Comparison of ENCODE assay signal across 9 mouse cellular contexts in the genomic region with DNA sequence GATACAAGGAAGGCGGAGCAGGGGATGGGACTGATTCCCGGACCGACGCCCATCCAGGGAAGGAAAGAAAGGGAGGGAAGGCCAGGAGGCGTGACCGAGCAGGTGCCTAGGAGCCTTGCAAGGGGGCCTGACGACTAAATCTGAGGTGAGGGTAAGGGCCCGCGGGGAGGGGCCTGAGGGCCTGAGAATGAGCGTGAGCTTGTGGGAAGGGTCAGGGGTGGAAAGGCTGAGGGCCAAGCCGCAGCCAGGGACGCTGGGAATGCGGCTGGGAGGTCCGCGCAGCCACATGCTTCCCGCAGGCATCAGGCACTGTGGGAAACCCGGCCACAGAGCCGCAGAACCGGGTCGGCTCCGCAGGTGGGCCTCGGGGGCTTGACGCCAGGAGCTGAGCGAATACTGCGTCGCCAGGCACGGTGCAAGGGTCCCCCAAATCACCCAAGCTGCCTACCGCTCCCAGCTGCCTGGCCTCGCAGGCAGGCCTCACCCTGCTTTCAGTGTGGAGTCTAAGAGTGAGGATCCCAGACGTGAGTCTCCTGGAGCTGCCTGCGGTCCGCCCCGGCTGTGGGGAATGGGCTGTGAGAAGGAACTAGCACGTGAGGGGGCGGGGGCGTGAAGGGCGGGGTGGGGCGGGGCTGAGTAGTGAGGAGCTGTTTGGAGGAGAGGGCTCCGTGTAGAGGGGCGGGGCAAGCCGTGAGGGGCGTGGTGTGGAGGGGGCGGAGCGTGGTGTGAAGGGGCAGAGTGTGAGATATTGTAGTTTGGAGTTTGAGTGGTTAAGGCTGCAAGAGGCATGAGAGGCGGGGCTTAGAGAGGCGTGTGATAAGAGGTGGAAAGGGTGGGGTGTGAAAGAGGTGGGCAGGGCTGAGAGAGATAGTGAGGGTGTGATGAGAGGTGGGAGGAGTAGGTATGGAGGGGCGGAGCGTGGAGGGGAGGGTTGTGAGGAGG. TPM values are rescaled to one million over a fixed set of nuclear protein-coding genes. Genes with fewer than 3 reads are reported as not detected.
DNase-seq lines count a peak whose midpoint lies in the region; ATAC-seq and TF ChIP-seq lines count a peak whose summit lies in the region.
"Had no signal": no experiment of that assay in that cellular context is flagged by ENCODE, and none has a peak within 500 bp of the region (broad histone marks: within the 10 kb centered on the region; RNA-seq: fewer than 3 reads in every experiment).

No protein-coding gene starts in this region.

- TF ChIP-seq POLR2A in cerebellum, adult 2 months (IDR thresholded peaks at IDR 0.05; ENCODE audit: borderline replicate concordance, insufficient read depth, low read length) = no peak

- H3K4me2 ChIP-seq in lung, embryonic 14.5 days = peak overlapping the region; percentile 7; the same call in 1 of the 2 replicates
- H3K4me2 ChIP-seq in limb, embryonic 13.5 days (replicated peaks) = peak overlapping the region; percentile 28
- no peak overlapping the region for H3K4me2 ChIP-seq in stomach, embryonic 14.5 days (replicated peaks; ENCODE audit: low read depth, low read length)

- H3K4me3 ChIP-seq in lung, embryonic 14.5 days (ENCODE audit: low read depth, low read length) = no peak overlapping the region
- no peak overlapping the region for H3K4me3 ChIP-seq in limb, embryonic 13.5 days
- H3K4me3 ChIP-seq in stomach, embryonic 14.5 days (ENCODE audit: low read depth, low read length) = no peak overlapping the region
- no peak overlapping the region for H3K4me3 ChIP-seq in cerebellum, adult 2 months (replicated peaks; ENCODE audit: insufficient read depth, low read depth, low read length)

- no peak for TF ChIP-seq CTCF in lung, embryonic 14.5 days (IDR thresholded peaks at IDR 0.05; ENCODE audit: low read depth)
- no peak for TF ChIP-seq CTCF in cerebellum, adult 2 months (IDR thresholded peaks at IDR 0.05; ENCODE audit: borderline replicate concordance, insufficient read depth, low read depth, low read length)

- no peaks in the 10 kb centered on the region for H3K27me3 ChIP-seq in lung, embryonic 14.5 days (ENCODE audit: insufficient read depth, low read length)
- peaks cover 15% of the 10 kb centered on the region for H3K27me3 ChIP-seq in limb, embryonic 13.5 days
- no peaks in the 10 kb centered on the region for H3K27me3 ChIP-seq in stomach, embryonic 14.5 days (ENCODE audit: control insufficient read depth, insufficient read depth, low read length)
- H3K27me3 ChIP-seq in cerebellum, adult 2 months (ENCODE audit: control insufficient read depth, insufficient read depth, low read length) = no peaks in the 10 kb centered on the region

- H3K4me1 ChIP-seq in lung, embryonic 14.5 days (ENCODE audit: insufficient read depth) = no peaks in the 10 kb centered on the region
- no peaks in the 10 kb centered on the region for H3K4me1 ChIP-seq in limb, embryonic 13.5 days
- H3K4me1 ChIP-seq in stomach, embryonic 14.5 days (ENCODE audit: control insufficient read depth, insufficient read depth, low read length) = no peaks in the 10 kb centered on the region
- H3K4me1 ChIP-seq in cerebellum, adult 2 months (ENCODE audit: control insufficient read depth, insufficient read depth, low read length) = no peaks in the 10 kb centered on the region

- H3K27ac ChIP-seq in lung, embryonic 14.5 days (ENCODE audit: low read depth) = no peak overlapping the region
- H3K27ac ChIP-seq in limb, embryonic 13.5 days = no peak overlapping the region
- no peak overlapping the region for H3K27ac ChIP-seq in stomach, embryonic 14.5 days (ENCODE audit: low read length)
- H3K27ac ChIP-seq in cerebellum, adult 2 months (ENCODE audit: insufficient read depth, low read length) = no peak overlapping the region

- WGBS in lung, embryonic 14.5 days = 35% methylated on average over 48 of the region's 48 CpGs
- 41% methylated on average over 48 of the region's 48 CpGs for WGBS in limb, embryonic 13.5 days
- WGBS in stomach, embryonic 14.5 days = 34% methylated on average over 48 of the region's 48 CpGs
- WGBS in cerebellum, adult 2 months = 33% methylated on average over 48 of the region's 48 CpGs

- no peak overlapping the region for H3K9ac ChIP-seq in lung, embryonic 14.5 days
- no peak overlapping the region for H3K9ac ChIP-seq in limb, embryonic 13.5 days
- no peak overlapping the region for H3K9ac ChIP-seq in stomach, embryonic 14.5 days (replicated peaks; ENCODE audit: low read depth, low read length)

- ATAC-seq in lung, embryonic 14.5 days (ENCODE audit: insufficient read depth) = peak; percentile 41; the same call in 1 of the 2 replicates
- peak; percentile 62 for ATAC-seq in erythroblast, adult 5-6 weeks (replicated peaks; ENCODE audit: low FRiP score, poor library complexity, severe bottlenecking)
- ATAC-seq in limb, embryonic 13.5 days (ENCODE audit: low FRiP score, low read depth) = no peak; the same call in 1 of the 2 replicates
- ATAC-seq in stomach, embryonic 14.5 days (ENCODE audit: insufficient number of reproducible peaks, insufficient read depth, low FRiP score, low read depth) = peak; percentile 72
- no peak for ATAC-seq in inflammation-experienced regulatory T-cells, adult 6 months

- no peak for DNase-seq in lung, embryonic 14.5 days
- DNase-seq in lung, postnatal 25 days (ENCODE audit: low spot score) = no peak
- no peak for DNase-seq in cerebellum, adult 2 months
- no peak for DNase-seq in right cerebral cortex, postnatal 25 days

- no peaks in the 10 kb centered on the region for H3K36me3 ChIP-seq in lung, embryonic 14.5 days (ENCODE audit: insufficient read depth)
- H3K36me3 ChIP-seq in limb, embryonic 13.5 days = no peaks in the 10 kb centered on the region
- H3K36me3 ChIP-seq in stomach, embryonic 14.5 days (ENCODE audit: control insufficient read depth, insufficient read depth, low read length) = no peaks in the 10 kb centered on the region

- no peaks in the 10 kb centered on the region for H3K9me3 ChIP-seq in lung, embryonic 14.5 days (ENCODE audit: low read depth, low read length)
- H3K9me3 ChIP-seq in limb, embryonic 13.5 days = no peaks in the 10 kb centered on the region
- H3K9me3 ChIP-seq in stomach, embryonic 14.5 days (ENCODE audit: control insufficient read depth, low read depth, low read length) = no peaks in the 10 kb centered on the region

RNA-seq across cellular contexts. Expression of a gene that starts 2.0 kb away (rescaled TPM):
- not detected in 2 replicates for polyA plus RNA-seq in lung, embryonic 14.5 days (2014; fragmentation: Nextera tagmentation; extraction: Ambion mirVana)
- total RNA-seq in erythroblast, adult 5-6 weeks (2015; ENCODE audit: low replicate concordance) = not detected in 2 replicates
- total RNA-seq in erythroblast, adult 5-6 weeks (2017; ENCODE audit: low replicate concordance) = not detected in 2 replicates
- polyA plus RNA-seq in limb, embryonic 13.5 days (2015; fragmentation: Nextera tagmentation; extraction: Ambion mirVana) = not detected in 2 replicates
- polyA plus RNA-seq in stomach, embryonic 14.5 days (2014; fragmentation: Nextera tagmentation; extraction: Ambion mirVana) = not detected in 2 replicates
- not detected for polyA plus RNA-seq in inflammation-experienced regulatory T-cells, adult 6 months (2017; shearing (Covaris generic))
- 0.10 and 0.13 TPM in 2 replicates for polyA plus RNA-seq in cerebellum, adult 2 months (2012; rRNA removed)
- total RNA-seq: neutrophil, adult 5-6 weeks had no signal

RNA-seq across cellular contexts. Expression of a gene that starts 31.5 kb away (rescaled TPM):
- 1.5 and 1.9 TPM in 2 replicates for polyA plus RNA-seq in lung, embryonic 14.5 days (2014; fragmentation: Nextera tagmentation; extraction: Ambion mirVana)
- not detected in 2 replicates for total RNA-seq in erythroblast, adult 5-6 weeks (2015; ENCODE audit: low replicate concordance)
- not detected in 2 replicates for total RNA-seq in erythroblast, adult 5-6 weeks (2017; ENCODE audit: low replicate concordance)
- polyA plus RNA-seq in limb, embryonic 13.5 days (2015; fragmentation: Nextera tagmentation; extraction: Ambion mirVana) = 3.4 and 4.2 TPM in 2 replicates
- 1.1 and 1.6 TPM in 2 replicates for polyA plus RNA-seq in stomach, embryonic 14.5 days (2014; fragmentation: Nextera tagmentation; extraction: Ambion mirVana)
- not detected for polyA plus RNA-seq in inflammation-experienced regulatory T-cells, adult 6 months (2017; shearing (Covaris generic))
- 6.8 and 6.9 TPM in 2 replicates for polyA plus RNA-seq in cerebellum, adult 2 months (2012; rRNA removed)
- total RNA-seq: neutrophil, adult 5-6 weeks had no signal

RNA-seq across cellular contexts. Expression of a gene that starts 37.9 kb away (rescaled TPM):
- polyA plus RNA-seq in lung, embryonic 14.5 days (2014; fragmentation: Nextera tagmentation; extraction: Ambion mirVana) = 0.36 and 0.65 TPM in 2 replicates
- not detected in 2 replicates for total RNA-seq in erythroblast, adult 5-6 weeks (2015; ENCODE audit: low replicate concordance)
- not detected in 2 replicates for total RNA-seq in erythroblast, adult 5-6 weeks (2017; ENCODE audit: low replicate concordance)
- 0.56 and 0.75 TPM in 2 replicates for polyA plus RNA-seq in limb, embryonic 13.5 days (2015; fragmentation: Nextera tagmentation; extraction: Ambion mirVana)
- polyA plus RNA-seq in stomach, embryonic 14.5 days (2014; fragmentation: Nextera tagmentation; extraction: Ambion mirVana) = 1.5 and 1.6 TPM in 2 replicates
- not detected for polyA plus RNA-seq in inflammation-experienced regulatory T-cells, adult 6 months (2017; shearing (Covaris generic))
- polyA plus RNA-seq in cerebellum, adult 2 months (2012; rRNA removed) = 119 and 131 TPM in 2 replicates
- total RNA-seq: neutrophil, adult 5-6 weeks had no signal

Comparison
In these comparisons a context has a peak if more than half of its experiments do, and no peak if none do; other contexts are left out.
1. ATAC-seq: peak in lung, embryonic 14.5 days (single experiment), erythroblast, adult 5-6 weeks (single experiment) and stomach, embryonic 14.5 days (single experiment); none in limb, embryonic 13.5 days (single experiment) and inflammation-experienced regulatory T-cells, adult 6 months (single experiment).
2. RNA of a gene that starts 37.9 kb away (polyA plus RNA-seq): 119 to 131 TPM in cerebellum, adult 2 months; 1.5 to 1.6 TPM in stomach, embryonic 14.5 days, 0.56 to 0.75 TPM in limb, embryonic 13.5 days, 0.36 to 0.65 TPM in lung, embryonic 14.5 days and not detected in inflammation-experienced regulatory T-cells, adult 6 months; every median in the first group is over 10 times any median in the second.